Mouse (Mus musculus) embryonic fibroblast, embryonic 13.5 days (primary cell): ENCODE results near the gene Unc45b. TPM values are rescaled to one million over a fixed set of nuclear protein-coding genes. Genes with fewer than 3 reads are reported as not detected.
A peak's percentile ranks its signal among the peaks of the same experiment; 100 is the strongest.

ENCODE experiments used
- H3K27ac ChIP-seq: 2 replicates; pipeline ENCODE4 v1.5.1; 2012; ENCODE audit warnings: low read length, control low read depth, inconsistent platforms; ENCODE audit not compliant: insufficient read depth
- H3K4me1 ChIP-seq: 2 replicates; pipeline ENCODE4 v1.6.1; 2011; ENCODE audit warnings: low read length; ENCODE audit not compliant: control insufficient read depth, insufficient read depth
- H3K4me3 ChIP-seq: 2 replicates; pipeline ENCODE4 v1.5.1; 2011; ENCODE audit warnings: mild to moderate bottlenecking, control low read depth, low read length; ENCODE audit not compliant: insufficient read depth
- CTCF ChIP-seq: IDR thresholded peaks from 2 replicates; pipeline ENCODE4 v1.5.1; 2011; ENCODE audit warnings: mild to moderate bottlenecking, control low read depth, low read length, moderate library complexity, borderline replicate concordance; ENCODE audit not compliant: insufficient read depth
- POLR2A ChIP-seq: IDR thresholded peaks from 2 replicates; pipeline ENCODE4 v1.6.1; 2011; ENCODE audit warnings: low read depth, mild to moderate bottlenecking, control low read depth, low read length, moderate library complexity
- polyA plus RNA-seq: library from polyadenylated mRNA; stranded (reverse); fragments of >200 nt; gene quantifications from 2 replicates; pipeline ENCODE4 v1.2.4, GENCODE M21; 2011; ENCODE audit warnings: low read depth; ENCODE audit not compliant: missing spikeins, insufficient read length

Gene Unc45b
- polyA plus RNA-seq, 1 experiment: not detected

DNA sequence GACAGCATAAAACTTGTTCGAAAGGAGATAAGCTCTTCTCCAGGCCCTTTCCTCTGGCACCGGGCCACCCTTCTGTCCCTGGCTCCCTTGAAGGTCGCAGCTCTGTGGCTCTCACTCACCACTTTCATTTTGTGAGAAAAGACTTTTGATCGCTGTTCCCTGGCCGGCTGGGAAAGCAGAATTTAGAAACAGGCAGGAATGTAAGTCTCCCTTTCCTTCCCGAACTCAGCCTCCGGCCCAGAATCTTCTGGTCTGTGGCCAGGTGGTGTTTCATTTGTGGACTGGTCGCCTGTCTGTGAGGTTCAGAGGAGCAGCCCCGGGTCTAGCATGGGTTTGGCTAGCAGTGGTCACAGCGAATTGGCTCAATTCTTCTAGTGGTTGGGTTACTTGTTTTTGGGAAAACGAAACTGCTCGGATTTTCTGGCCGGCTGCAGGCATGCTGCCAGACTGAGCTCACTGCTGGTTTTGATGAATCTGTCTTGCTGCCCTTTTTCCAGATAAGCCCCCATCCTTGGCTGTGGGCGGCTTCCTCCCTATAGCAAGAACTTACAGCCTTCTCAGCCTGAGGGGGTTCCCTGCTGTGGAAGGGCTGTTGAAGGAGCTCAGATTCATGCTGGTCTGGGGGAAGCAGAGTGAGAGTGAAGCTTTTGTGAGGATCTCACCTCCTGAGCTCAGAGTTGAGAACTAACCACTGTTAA, 81.3 kb downstream of the Unc45b start, which contains the start of gene Slfn9:
Gene Slfn9, minus strand, starts transcription at position 362 of the 698 bp plus-strand sequence.
- TF ChIP-seq POLR2A (no peak), CTCF (no peak)

More for the DNA sequence above, 81.3 kb downstream of the Unc45b start, which contains the start of gene Slfn9:
- H3K4me3 ChIP-seq: peak within 1 kb of the TSS; percentile 73
- H3K27ac ChIP-seq: peak within 1 kb of the TSS; percentile 59
- peaks cover 10% of the 10 kb centered on the region; the same call in 1 of the 2 replicates for H3K4me1 ChIP-seq

Other genes starting within 250 kb of the Unc45b start
- gene Cct6b, start 146.2 kb upstream of the Unc45b start, polyA plus RNA-seq: 0.28 TPM in 1 of 2 replicates, not detected in the other
- gene Zfp830, start 146.2 kb upstream of the Unc45b start, polyA plus RNA-seq: 13.3 and 13.6 TPM in 2 replicates
- 28.5 and 30.5 TPM in 2 replicates for gene Lig3, start 129.4 kb upstream of the Unc45b start, polyA plus RNA-seq
- 5.7 and 6.2 TPM in 2 replicates for gene Rffl, start 39.3 kb upstream of the Unc45b start, polyA plus RNA-seq
- gene Rad51d, start 19.9 kb upstream of the Unc45b start, polyA plus RNA-seq: 11.3 and 14.0 TPM in 2 replicates
- gene Fndc8, start 18.4 kb upstream of the Unc45b start, polyA plus RNA-seq: not detected in 2 replicates
- gene Nle1, start 2.1 kb upstream of the Unc45b start, polyA plus RNA-seq: 15.0 and 17.4 TPM in 2 replicates
- gene Slfn5, start 40.8 kb downstream of the Unc45b start, polyA plus RNA-seq: 1.0 and 5.1 TPM in 2 replicates
- 23.9 and 28.7 TPM in 2 replicates for gene Slfn9, start 81.3 kb downstream of the Unc45b start, polyA plus RNA-seq
- 2.2 and 4.2 TPM in 2 replicates for gene Slfn8, start 110.3 kb downstream of the Unc45b start, polyA plus RNA-seq
- gene Slfn2, start 154.6 kb downstream of the Unc45b start, polyA plus RNA-seq: 7.4 and 7.7 TPM in 2 replicates
- not detected in 2 replicates for gene Slfn1, start 206.3 kb downstream of the Unc45b start, polyA plus RNA-seq